Mouse (Mus musculus): ENCODE measurements around the gene Gale. TPM values are rescaled to one million over a fixed set of nuclear protein-coding genes. Genes with fewer than 3 reads are reported as not detected.
A peak's percentile ranks its signal among the peaks of the same experiment; 100 is the strongest.

Gene Gale
- total RNA-seq, 2 experiments from 2014 or later: 0.72 to 1.5 TPM

GRCm38 (mm10) chr4:135943389-135943788 is 20.1 kb upstream of the Gale start:
- peak; percentile 71 for DNase-seq

- no peak for DNase-seq
These were observed 17.8 kb upstream of the Gale start for GRCm38 (mm10) chr4:135945706-135946105.

- peak; percentile 92 for DNase-seq
These were observed 17.3 kb upstream of the Gale start, which contains the start of gene Hmgcl for GRCm38 (mm10) chr4:135946278-135946658. Gene Hmgcl (plus strand): TSS chr4:135946448.

GRCm38 (mm10) chr4:135946659-135947301 is 16.7 kb upstream of the Gale start:
- DNase-seq: no peak

GRCm38 (mm10) chr4:135948142-135948541 is 15.4 kb upstream of the Gale start:
- DNase-seq: no peak

- DNase-seq: no peak
These were observed 14.1 kb upstream of the Gale start for GRCm38 (mm10) chr4:135949475-135949874.

GRCm38 (mm10) chr4:135949911-135950310 is 13.6 kb upstream of the Gale start:
- DNase-seq: no peak

- DNase-seq: no peak
These were observed 13.2 kb upstream of the Gale start for GRCm38 (mm10) chr4:135950365-135950764.

- DNase-seq: no peak
These were observed 12.0 kb upstream of the Gale start for GRCm38 (mm10) chr4:135951505-135951904.

GRCm38 (mm10) chr4:135953179-135953578 is 10.3 kb upstream of the Gale start:
- no peak for DNase-seq

- no peak for DNase-seq
These were observed 9.3 kb upstream of the Gale start for GRCm38 (mm10) chr4:135954241-135954640.

GRCm38 (mm10) chr4:135955886-135956285 is 7.6 kb upstream of the Gale start:
- no peak for DNase-seq

- DNase-seq: no peak
These were observed 5.2 kb upstream of the Gale start for GRCm38 (mm10) chr4:135958354-135958753.

- DNase-seq: no peak
These were observed 2.8 kb upstream of the Gale start for GRCm38 (mm10) chr4:135960717-135961116.

- DNase-seq: no peak
These were observed 1.8 kb upstream of the Gale start for GRCm38 (mm10) chr4:135961709-135962108.

- no peak for DNase-seq
These were observed 1.3 kb upstream of the Gale start for GRCm38 (mm10) chr4:135962198-135962597.

GRCm38 (mm10) chr4:135962946-135963345 is 581 bp upstream of the Gale start:
- DNase-seq: no peak

GRCm38 (mm10) chr4:135964426-135964825 is 899 bp downstream of the Gale start:
- peak; percentile 58 for DNase-seq

- no peak for DNase-seq
These were observed 1.6 kb downstream of the Gale start for GRCm38 (mm10) chr4:135965113-135965512.

GRCm38 (mm10) chr4:135966283-135966682 is 2.8 kb downstream of the Gale start:
- no peak for DNase-seq

- no peak for DNase-seq
These were observed 3.7 kb downstream of the Gale start for GRCm38 (mm10) chr4:135967086-135967760.

GRCm38 (mm10) chr4:135968271-135968869 is 4.8 kb downstream of the Gale start:
- no peak for DNase-seq

GRCm38 (mm10) chr4:135969070-135969750 is 5.7 kb downstream of the Gale start:
- no peak for DNase-seq

Measured in gastrocnemius, postnatal 25 days (tissue).